Mouse (Mus musculus): ENCODE results near the gene Pkp2.

- TF ChIP-seq EP300 (IDR thresholded peaks at IDR 0.05; ENCODE audit: low read depth) (no peak), CTCF (IDR thresholded peaks at IDR 0.05; ENCODE audit: low read depth) (no peak)
These were observed 3.8 kb downstream of the Pkp2 start for GRCm38 (mm10) chr16:16216934-16217333.
